Mouse (Mus musculus): ENCODE measurements around the gene Cep97.
"Not testable (repeated sequence)": the region's sequence is repeated elsewhere in the genome, so short reads cannot be mapped to it uniquely, and the experiment has no call there.

Cep97 gene

GRCm38 (mm10) chr16:55934453-55935037, at the start of gene Cep97:
Cep97 (minus strand) TSS chr16:55934855.
- in situ Hi-C loops (cut with MboI, MseI) = loop anchor here (25.0 kb wide), 1 partner anchor 778 kb away; the partner anchor contains the start of gene Tfg

GRCm38 (mm10) chr16:55974903-55975285, 40.2 kb upstream of the Cep97 start:
- in situ Hi-C loops (cut with MboI, MseI) = loop anchor here (5.0 kb wide), 1 partner anchor 52 kb away; the partner anchor contains the start of gene Pcnp

GRCm38 (mm10) chr16:55974256-55974902, 39.7 kb upstream of the Cep97 start:
- in situ Hi-C loops (cut with MboI, MseI) = loop anchor here (5.0 kb wide), 1 partner anchor 53 kb away; the partner anchor contains the start of gene Pcnp

- in situ Hi-C loops (cut with MboI, MseI) = loop anchor here (5.0 kb wide), 1 partner anchor 54 kb away; the partner anchor contains the start of gene Pcnp
These were observed 39.0 kb upstream of the Cep97 start, which contains the start of gene Zbtb11 for GRCm38 (mm10) chr16:55973431-55974255. Zbtb11 (plus strand) TSS chr16:55973883.

GRCm38 (mm10) chr16:55972626-55973201, 38.1 kb upstream of the Cep97 start:
- in situ Hi-C loops (cut with MboI, MseI) = loop anchor here (5.0 kb wide), 1 partner anchor 55 kb away; the partner anchor contains the start of gene Pcnp

GRCm38 (mm10) chr16:55971735-55972615, 37.3 kb upstream of the Cep97 start:
- in situ Hi-C loops (cut with MboI, MseI) = loop anchor here (5.0 kb wide), 1 partner anchor 55 kb away; the partner anchor contains the start of gene Pcnp

- in situ Hi-C loops (cut with MboI, MseI) = loop anchor here (5.0 kb wide), 1 partner anchor 57 kb away; the partner anchor contains the start of gene Pcnp
These were observed 35.8 kb upstream of the Cep97 start for GRCm38 (mm10) chr16:55970416-55970815.

- in situ Hi-C loops (cut with MboI, MseI) = no loop called here
These were observed 34.5 kb upstream of the Cep97 start for GRCm38 (mm10) chr16:55969147-55969546.

GRCm38 (mm10) chr16:55967221-55967620, 32.6 kb upstream of the Cep97 start:
- in situ Hi-C loops (cut with MboI, MseI) = no loop called here

GRCm38 (mm10) chr16:55966212-55966871, 31.7 kb upstream of the Cep97 start, which contains the start of gene Rpl24:
Rpl24 (plus strand) TSS chr16:55966275.
- in situ Hi-C loops (cut with MboI, MseI) = no loop called here

GRCm38 (mm10) chr16:55964126-55964949, 29.7 kb upstream of the Cep97 start:
- in situ Hi-C loops (cut with MboI, MseI) = loop anchor here (5.0 kb wide), 1 partner anchor 103 kb away; no protein-coding TSS in a partner anchor

GRCm38 (mm10) chr16:55963068-55963467, 28.4 kb upstream of the Cep97 start:
- in situ Hi-C loops (cut with MboI, MseI) = loop anchor here (5.0 kb wide), 1 partner anchor 104 kb away; no protein-coding TSS in a partner anchor

- in situ Hi-C loops (cut with MboI, MseI) = not testable (repeated sequence)
These were observed 19.5 kb upstream of the Cep97 start for GRCm38 (mm10) chr16:55954196-55954595.

GRCm38 (mm10) chr16:55952771-55953170, 18.1 kb upstream of the Cep97 start:
- in situ Hi-C loops (cut with MboI, MseI) = no loop called here

GRCm38 (mm10) chr16:55951679-55952327, 17.1 kb upstream of the Cep97 start:
- in situ Hi-C loops (cut with MboI, MseI) = no loop called here

- in situ Hi-C loops (cut with MboI, MseI) = no loop called here
These were observed 16.5 kb upstream of the Cep97 start for GRCm38 (mm10) chr16:55950946-55951678.

- in situ Hi-C loops (cut with MboI, MseI) = no loop called here
These were observed 15.8 kb upstream of the Cep97 start for GRCm38 (mm10) chr16:55950462-55950861.
